Mouse (Mus musculus): ENCODE measurements at regions not wholly inside any gene's neighbourhood (a gene's known extent, or its start where the extent isn't known, plus 50 kb on each side); places are given as distances from the start of the nearest gene placed in this dataset.

- TF ChIP-seq CTCF (IDR thresholded peaks at IDR 0.05; ENCODE audit: low read depth, low read length) (no peak), POLR2A (IDR thresholded peaks at IDR 0.05; ENCODE audit: extremely low read depth, insufficient read depth, low read length) (no peak)
Observed at GRCm38 (mm10) chr12:32632935-32633334, 186.4 kb upstream of the Nampt start.

Data from liver, adult 2 months (tissue).